Mouse (Mus musculus) G1E-ER4 (cell line): Measurements from ENCODE around the gene Sgsm3. TPM values are rescaled to one million over a fixed set of nuclear protein-coding genes. Genes with fewer than 3 reads are reported as not detected.

ENCODE experiments used
- GATA1 ChIP-seq: IDR thresholded peaks from one replicate; pipeline ENCODE4 v1.8.0; 2012; ENCODE audit warnings: low read length, inconsistent platforms
- polyA plus RNA-seq: library from polyadenylated mRNA; stranded (reverse); fragments of >175 nt; gene quantifications from 2 replicates; pipeline ENCODE4 v1.2.3, GENCODE M21; 2012

Sgsm3 gene
- polyA plus RNA-seq, 1 experiment: 13.3 TPM

DNA sequence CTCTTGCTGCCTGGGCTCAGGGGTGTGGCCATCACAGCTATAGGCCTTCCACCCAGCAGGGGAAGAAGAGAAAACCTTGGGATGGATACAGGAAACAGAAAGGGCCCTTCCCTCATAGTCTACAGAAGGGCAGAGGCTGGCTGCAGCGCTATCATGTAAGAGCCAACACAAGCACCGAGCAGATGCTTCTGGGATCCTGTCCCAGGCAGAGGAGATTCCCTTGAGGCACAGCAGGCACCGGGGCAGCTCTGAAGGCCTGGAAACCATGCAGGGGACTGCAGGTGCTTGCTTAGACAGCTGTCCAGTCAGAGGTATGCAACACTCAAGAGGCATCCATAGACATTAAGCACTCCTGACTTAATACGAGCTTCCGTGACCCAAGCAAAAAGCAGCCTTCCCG is 56.6 kb downstream of the Sgsm3 start:
- TF ChIP-seq GATA1: no peak

DNA sequence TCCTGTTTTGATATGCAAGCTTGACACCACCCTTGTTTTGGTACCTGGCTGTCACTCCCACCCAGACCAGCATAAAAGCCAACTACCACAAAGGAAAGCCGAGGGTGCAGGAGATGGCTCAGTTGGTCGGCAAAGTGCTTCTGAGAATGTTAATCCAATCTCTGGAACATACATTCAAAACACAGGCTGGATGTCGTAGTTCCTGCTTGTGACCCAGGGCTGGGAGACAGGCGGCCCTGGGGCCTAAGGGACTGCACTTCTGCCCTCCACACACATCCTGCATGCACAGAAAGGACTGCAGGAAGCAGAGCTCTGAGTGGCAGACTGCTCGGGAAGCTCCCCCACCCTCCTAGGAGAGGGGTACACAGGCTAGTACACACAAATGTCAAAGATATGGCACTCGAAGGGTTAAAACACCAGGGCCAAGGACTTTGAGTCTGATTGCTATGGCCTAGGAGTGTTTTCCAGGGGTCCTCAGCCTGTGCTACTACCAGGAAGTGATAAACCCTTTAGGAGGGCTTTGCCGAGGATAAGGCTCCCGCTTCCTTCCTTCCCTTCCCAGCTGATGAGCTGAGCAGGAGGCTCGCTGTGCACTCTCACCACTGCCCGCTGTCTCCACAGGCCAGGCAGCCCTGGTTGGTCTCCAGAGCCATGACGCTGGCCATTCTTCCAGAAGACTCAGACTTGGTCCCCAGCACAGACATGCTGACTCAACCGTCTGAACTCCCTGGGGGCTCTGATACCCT is 58.0 kb downstream of the Sgsm3 start:
- TF ChIP-seq GATA1: no peak

DNA sequence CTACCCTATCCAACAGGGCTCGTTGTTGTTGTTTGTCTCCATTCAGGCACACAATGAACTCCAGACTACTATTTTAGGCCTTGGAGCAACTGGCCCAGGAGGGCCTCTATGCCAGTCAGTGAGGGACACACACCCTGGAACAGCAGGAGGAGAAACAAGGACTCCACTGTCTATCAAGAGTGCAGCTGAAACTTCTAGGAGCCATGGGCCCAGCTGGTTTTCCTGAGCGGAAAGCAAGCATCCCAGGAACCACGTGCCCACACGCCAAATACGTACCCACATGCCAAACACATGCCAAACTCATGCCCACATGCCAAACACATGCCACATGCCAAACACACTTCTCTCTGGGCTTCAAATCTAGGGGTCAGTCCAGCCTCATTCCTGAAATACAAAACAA is 60.9 kb downstream of the Sgsm3 start:
- no peak for TF ChIP-seq GATA1

DNA sequence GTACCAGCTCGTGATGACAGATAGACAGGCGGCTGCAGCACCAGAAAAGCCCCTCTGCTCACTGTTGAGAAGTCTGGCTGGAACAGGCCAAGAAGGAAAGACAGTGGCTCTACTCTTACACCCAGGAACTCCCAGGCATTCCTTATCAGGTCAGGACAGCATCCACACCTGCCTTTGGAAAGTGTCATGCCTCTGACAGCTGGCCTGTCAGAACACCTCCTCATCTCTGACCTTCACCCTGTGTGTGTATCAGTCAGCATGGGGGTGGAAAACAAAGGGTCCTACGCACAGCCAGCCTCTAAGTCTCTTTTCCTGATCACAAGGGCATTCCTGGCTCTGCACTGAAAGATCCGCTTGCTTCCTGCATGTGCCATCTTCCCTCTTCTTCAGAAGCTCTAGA is 64.2 kb downstream of the Sgsm3 start:
- TF ChIP-seq GATA1: no peak

DNA sequence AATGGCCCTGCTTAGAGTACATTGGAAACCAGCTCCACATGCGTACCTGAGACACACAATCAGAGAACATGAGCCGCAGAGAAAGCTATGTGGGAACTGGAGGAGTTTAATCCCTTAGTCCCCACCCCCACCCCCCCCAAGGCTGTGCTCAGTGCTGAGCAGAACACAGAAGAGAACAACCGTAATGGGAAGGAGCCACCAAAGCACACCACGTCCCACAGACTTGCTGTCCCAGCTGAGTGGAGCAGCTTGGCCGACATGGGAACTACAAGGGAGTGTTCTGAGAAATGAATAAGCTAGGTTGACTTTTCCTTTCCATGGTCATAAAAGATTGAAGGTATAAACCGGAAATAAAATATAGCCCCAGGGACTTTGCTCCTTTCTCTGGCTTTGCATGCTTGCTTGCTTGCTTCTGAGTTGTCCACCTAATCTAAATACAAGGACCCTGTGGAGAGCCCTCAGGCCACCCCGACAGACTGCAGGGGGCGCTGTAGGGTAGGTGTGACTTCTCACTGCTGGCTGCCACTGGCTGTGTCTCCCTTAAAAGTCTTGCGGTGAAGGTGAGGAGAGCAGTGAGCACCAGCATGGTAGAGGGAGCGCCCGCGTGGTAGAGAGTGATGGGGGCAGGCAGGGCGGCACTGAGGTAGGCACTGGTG is 64.8 kb downstream of the Sgsm3 start:
- no peak for TF ChIP-seq GATA1

DNA sequence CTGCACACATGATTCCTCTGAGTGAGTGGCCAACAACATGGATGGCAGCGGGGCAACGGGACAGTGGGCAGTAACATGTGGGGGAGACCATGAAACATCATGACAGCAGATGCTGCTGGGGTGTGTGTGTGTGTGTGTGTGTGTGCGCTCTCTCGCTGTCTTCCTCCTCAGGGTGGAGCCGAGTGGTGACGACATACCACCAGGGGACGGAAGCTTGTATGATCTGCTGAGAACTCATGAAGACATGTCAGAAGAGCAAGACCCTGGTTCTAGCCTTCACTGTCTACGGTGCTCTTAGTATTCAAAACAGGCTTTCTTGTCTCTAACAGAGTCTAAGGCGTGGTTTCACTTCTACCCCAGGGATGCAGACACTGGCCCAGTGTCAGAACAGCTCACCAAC is 66.9 kb downstream of the Sgsm3 start:
- no peak for TF ChIP-seq GATA1

DNA sequence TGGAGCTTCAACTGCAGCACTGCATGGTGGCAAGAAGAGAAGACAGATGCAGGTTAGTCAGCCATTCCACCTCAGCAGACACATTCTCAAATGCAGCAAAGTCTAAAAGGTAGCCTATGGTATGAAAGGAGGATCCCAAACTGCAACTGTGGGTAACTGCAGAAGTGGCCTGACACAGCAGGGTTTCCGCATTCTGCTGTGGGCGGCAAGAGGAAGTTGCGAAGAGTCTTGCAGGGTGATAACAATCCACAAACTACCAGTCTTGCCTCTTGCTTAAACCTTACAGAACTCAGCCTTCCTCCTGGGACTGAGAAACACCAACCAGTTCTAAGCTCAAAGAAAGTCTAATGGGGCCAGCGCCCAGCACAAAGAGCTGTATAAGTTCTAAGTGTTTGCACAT is 67.8 kb downstream of the Sgsm3 start:
- TF ChIP-seq GATA1: no peak

DNA sequence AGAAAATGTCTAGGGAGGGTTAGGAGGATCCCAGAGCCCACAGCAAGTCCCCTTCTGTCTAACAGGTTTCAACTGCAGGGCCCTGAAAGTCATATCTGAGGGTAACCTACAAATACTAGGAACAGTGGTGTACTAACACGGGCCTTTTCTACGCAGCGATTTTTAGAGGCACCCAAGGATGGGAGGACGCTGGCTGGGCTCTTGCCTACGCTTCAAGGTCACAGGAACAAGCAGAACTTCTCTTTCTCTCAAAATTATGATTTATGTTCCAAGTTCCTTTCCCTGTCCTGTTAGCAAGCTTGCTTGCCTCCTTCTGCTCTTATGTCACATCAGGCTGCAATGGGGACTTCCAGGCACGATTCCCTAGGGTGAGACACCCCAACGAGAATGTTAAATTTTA is 68.5 kb downstream of the Sgsm3 start:
- no peak for TF ChIP-seq GATA1

DNA sequence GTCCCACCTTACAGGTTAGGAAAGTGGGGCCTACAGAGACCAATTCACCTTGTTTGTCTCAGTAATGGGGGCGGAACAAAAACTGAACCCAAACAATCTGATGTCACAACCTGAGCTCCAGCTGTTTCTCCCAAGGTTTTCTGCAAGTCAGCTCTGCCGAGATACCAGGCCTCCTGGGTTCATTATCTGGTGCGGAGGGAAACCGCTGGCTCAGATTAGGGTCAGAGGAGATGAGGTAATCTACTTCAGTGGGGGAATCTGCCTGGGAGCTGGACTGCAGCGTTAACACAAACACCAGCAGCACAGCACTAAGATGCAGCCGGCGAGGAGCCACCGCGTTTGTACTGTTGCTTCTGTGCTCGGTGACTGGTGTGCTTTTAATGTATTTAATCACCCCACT is 69.9 kb downstream of the Sgsm3 start:
- TF ChIP-seq GATA1: peak; percentile 100

DNA sequence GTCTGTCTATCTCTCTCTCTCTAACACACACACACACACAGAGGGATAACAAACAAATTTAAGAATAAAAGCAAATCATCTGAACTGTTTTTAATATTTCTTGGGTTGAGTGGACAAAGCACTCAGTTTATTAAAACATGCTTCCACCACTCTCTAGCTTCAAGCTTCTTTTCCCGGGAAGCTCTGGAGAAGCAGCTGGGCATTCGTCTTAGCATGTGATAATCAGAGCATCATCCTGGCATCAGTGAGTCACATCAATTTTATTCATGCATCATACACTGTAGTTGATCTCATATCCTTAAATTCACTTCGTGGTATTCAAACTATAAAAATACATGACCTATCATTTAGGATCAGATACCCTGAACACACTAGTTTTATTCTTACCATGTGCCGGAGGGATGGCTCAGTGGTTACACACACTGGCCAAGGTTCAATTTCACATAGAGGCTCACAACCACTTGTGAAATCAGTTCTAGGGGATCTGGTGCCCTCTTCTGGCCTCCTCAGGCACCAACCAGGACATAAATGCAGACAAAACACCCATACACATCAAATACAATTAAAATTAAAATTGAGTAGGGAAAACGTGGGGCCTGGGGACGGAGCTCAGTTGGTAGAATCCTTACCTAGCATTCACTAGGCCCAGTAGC is 72.0 kb downstream of the Sgsm3 start:
- TF ChIP-seq GATA1: no peak

DNA sequence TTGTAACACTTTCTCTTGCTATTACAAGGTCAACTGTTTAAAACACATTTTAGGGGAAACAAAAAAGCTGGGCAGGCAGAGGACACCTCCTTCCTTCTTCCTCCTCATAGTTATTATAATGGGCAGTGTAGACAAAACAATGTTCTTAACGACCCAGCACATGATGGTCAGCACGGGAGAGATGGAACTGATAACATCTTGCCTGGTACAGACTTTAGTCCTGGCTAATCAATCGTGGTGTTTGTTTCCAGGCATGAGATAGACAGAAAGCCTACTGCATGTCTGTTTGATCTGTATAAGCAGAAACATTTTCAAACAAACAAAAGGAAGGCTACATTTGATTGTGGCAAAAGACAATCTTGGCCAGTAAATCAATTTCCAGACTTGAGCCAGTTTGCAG is 72.9 kb downstream of the Sgsm3 start:
- TF ChIP-seq GATA1: no peak

DNA sequence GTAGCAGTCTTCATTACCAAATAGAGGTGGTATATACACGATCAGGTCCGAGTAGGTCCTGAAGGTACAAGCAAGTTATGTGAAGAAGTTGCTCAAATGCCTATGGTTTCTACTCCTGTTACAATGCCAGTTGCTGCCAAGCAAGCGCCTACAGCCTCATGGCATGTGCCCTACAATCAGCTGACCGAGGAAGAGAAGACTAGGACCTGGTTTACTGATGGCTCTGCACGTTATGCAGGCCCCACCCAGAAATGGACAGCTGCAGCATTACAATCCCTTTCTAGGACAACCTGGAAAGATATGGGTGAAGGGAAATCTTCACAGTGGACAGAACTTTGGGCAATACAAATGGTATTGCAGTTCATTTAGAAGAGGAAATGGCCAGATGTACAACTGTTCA is 74.9 kb downstream of the Sgsm3 start:
- no peak for TF ChIP-seq GATA1

DNA sequence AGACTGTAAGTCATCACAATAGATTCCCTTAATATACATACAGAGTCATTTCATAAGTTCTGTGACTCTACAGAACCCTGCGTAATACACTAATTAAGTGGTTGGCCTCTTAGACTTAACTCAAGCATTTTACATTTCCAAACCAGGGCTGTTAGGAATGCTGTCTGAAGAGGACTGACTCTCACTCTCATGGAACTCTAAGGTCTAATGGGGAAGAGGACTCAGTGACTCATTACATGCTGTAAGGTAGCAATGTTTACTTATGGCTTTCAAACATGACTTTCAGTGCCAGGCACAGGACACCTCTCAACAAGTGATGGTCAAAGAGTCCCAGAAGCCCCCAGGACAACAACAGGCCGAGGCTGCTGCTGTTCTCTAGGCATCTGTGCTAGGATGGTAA is 77.9 kb downstream of the Sgsm3 start:
- TF ChIP-seq GATA1: no peak

DNA sequence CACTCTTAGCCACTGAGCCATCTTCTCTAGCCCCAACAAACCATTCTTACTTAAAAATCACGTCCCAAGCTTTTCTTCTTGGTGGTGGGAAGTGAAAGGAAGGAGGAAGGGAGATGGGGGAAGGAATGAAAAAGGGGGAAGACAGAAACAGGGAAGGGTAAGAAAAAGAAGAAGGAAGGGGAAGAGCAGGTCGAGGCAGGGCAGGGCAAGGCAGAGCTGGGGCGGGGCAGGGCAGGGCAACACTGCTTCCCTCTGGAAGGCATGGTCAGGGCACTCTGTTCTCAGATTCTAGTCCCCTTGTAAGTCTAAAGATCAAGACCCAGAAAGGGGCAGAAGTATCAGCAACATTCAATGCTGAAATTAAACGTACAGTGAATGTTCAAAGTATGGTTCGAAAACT is 80.2 kb downstream of the Sgsm3 start:
- no peak for TF ChIP-seq GATA1

DNA sequence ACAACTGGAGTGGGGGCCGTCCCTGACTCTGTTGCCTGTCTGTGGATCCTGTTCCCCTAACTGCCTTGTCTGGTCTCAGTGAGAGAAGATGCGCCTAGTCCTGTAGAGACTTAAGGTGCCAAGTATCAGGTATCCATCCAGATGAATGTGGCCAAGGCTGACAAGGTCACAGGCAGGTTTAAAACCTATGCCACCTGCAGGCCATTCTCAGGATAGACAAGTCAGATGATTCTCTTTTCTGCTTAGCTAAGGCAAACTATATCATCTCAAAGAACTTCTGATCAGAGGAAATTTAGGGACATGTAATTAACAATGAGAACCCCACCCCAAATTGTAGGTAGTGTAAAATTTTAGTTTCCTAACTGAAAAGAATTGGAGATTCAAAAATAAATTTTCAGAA is 83.4 kb downstream of the Sgsm3 start:
- TF ChIP-seq GATA1: no peak

Other genes with a start within 250 kb of the Sgsm3 start
- gene Adsl, start 29.3 kb upstream of the Sgsm3 start, polyA plus RNA-seq: 30.3 and 92.0 TPM in 2 replicates
- gene Mrtfa, start 213.0 kb downstream of the Sgsm3 start, polyA plus RNA-seq: 17.3 and 17.8 TPM in 2 replicates